Mouse (Mus musculus): ENCODE data around the gene Art4.

GRCm38 (mm10) chr6:136848971-136849370, 8.6 kb downstream of the Art4 start:
- TF ChIP-seq POLR2A (IDR thresholded peaks at IDR 0.05; ENCODE audit: control insufficient read depth, low read depth, low read length) (no peak), CTCF (IDR thresholded peaks at IDR 0.05; ENCODE audit: control insufficient read depth, insufficient read depth, insufficient replicate concordance, low read depth, low read length) (no peak)

Data from testis, adult 2 months (tissue).